Mouse (Mus musculus): ENCODE results near the gene Cenpl. TPM values are rescaled to one million over a fixed set of nuclear protein-coding genes. Genes with fewer than 3 reads are reported as not detected.
A peak's percentile ranks its signal among the peaks of the same experiment; 100 is the strongest.

The Cenpl gene
- total and polyA plus RNA-seq, 3 experiments = 4.5 to 20.6 (median 9.0) TPM

DNA sequence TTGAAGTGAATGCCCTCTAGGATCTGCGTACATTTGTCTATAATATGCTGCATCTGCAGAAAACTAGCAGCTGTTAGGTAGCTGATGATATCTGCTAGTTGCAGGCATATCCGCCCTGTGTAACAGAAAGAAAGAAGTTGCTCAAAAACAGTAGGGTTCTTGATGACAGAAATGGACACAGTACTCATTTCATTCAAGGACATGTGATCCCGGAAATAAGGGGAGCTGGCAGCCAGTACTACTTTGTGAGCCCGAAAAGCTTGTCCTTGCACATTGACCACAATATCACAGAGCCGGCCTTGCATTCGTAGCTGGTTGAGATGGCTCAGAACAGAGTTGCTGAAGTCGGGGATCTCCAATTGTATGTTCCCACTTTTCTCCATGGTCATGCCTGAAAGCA lies 38.2 kb upstream of the Cenpl start:
- peaks cover 18% of the 10 kb centered on the region for H3K4me1 ChIP-seq (ENCODE audit: insufficient read depth, low read depth, low read length)
- no peak for DNase-seq (ENCODE audit: low spot score)
- no peaks in the 10 kb centered on the region for H3K9me3 ChIP-seq (replicated peaks)
- H3K27me3 ChIP-seq (ENCODE audit: insufficient read depth, low read length) = no peaks in the 10 kb centered on the region
- peaks cover 56% of the 10 kb centered on the region for H3K36me3 ChIP-seq (replicated peaks)
- H3K4me3 ChIP-seq (ENCODE audit: low read depth, low read length) = no peak overlapping the region
- TF ChIP-seq TAL1 (conservative IDR thresholded peaks at IDR 0.05; ENCODE audit: low read depth, low read length) = no peak
- TF ChIP-seq GATA1 (IDR thresholded peaks at IDR 0.05; ENCODE audit: borderline replicate concordance, low read length) = no peak
- no peak for TF ChIP-seq POLR2AphosphoS5 (IDR thresholded peaks at IDR 0.05; ENCODE audit: insufficient replicate concordance, low read depth, low read length)
- TF ChIP-seq GATA2 (IDR thresholded peaks at IDR 0.05; ENCODE audit: borderline replicate concordance, low read depth, low read length) = no peak
- no peak for TF ChIP-seq CTCF (IDR thresholded peaks at IDR 0.05; ENCODE audit: low read depth, low read length)
- no peak for ATAC-seq (ENCODE audit: extremely low read depth, insufficient number of reproducible peaks, low FRiP score, poor library complexity, severe bottlenecking)

DNA sequence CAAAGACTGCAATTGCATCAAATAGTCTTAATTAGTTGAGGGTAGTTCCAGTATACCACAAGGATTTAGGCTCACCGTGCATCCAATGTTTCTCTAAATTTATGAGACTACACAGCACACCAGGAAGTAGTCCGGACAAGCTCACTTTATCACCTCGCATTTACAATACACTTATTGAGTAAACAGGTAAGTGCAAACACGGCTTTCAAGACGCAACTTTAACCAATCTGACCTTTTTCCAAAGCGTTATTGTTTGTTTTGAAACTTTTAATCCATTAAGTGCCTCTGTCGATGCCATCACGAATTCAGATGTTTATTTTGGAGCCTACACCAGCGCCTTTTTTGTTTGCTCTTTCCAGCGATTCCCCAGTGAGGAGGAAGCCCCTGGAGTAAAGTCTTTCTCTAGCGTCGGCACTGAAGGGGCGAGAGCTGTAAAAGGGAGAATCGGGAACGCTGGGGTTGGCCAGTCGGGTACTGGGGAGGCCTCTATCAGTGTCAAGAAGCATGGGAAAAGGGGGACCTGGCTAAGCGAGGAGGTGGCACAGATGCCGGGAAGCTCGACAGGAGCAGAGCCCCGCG lies 36.6 kb upstream of the Cenpl start:
- ATAC-seq (ENCODE audit: extremely low read depth, insufficient number of reproducible peaks, low FRiP score, poor library complexity, severe bottlenecking) (no peak), DNase-seq (ENCODE audit: low spot score) (no peak)
- Histone ChIP-seq H3K9me3 (replicated peaks) (no peaks in the 10 kb centered on the region), H3K4me1 (ENCODE audit: insufficient read depth, low read depth, low read length) (peaks cover 24% of the 10 kb centered on the region), H3K36me3 (replicated peaks) (peaks cover 64% of the 10 kb centered on the region), H3K4me3 (ENCODE audit: low read depth, low read length) (peak overlapping the region; percentile 91), H3K27me3 (ENCODE audit: insufficient read depth, low read length) (no peaks in the 10 kb centered on the region)
- no peak for TF ChIP-seq GATA2 (IDR thresholded peaks at IDR 0.05; ENCODE audit: borderline replicate concordance, low read depth, low read length)
- no peak for TF ChIP-seq POLR2AphosphoS5 (IDR thresholded peaks at IDR 0.05; ENCODE audit: insufficient replicate concordance, low read depth, low read length)
- TF ChIP-seq GATA1 (IDR thresholded peaks at IDR 0.05; ENCODE audit: borderline replicate concordance, low read length) = no peak
- TF ChIP-seq TAL1 (conservative IDR thresholded peaks at IDR 0.05; ENCODE audit: low read depth, low read length) = no peak
- no peak for TF ChIP-seq CTCF (IDR thresholded peaks at IDR 0.05; ENCODE audit: low read depth, low read length)

DNA sequence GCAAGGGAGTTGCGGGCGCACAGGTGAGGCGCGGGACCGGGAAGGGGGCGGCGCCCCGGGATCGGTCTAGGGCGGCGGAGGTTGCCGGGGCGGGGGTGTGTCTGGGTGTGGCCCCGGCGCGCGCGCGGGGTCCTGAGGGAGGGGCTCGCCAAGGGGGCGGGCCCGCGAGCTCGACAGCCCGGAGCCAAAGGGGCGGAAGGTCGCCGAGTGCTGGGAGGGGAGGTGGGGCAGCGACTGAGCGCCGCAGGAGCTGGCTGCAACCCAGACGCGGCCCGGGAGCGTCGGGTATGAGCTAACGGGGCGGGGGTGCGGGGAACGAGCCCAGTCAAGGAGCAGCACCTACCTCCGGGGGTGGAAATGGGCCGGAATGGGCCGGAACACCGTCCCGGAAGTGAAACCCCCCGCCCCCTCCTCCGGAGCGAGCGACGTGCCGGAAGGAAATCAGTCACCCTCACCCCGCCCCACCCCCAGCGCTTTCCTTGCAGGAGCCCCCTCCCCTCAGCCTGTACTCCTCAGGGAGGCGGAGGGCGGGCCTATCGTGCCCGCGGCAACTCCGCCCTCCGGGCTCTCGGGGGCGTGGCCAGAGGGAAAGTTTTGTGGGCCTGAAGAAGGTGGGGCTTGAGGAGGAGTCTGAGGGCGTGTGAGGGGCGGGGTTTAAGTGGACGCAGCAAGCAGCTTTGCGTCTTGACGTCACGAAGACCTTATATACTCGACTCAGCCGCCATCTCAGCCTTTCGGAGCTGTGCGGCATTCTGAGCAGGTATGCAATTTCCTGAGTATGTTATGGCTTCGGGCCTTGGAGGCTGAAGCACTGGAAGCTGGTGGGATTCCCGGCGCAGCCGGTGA lies 35.9 kb upstream of the Cenpl start, which contains the start of gene Zbtb37:
Zbtb37 (minus strand) TSS at position 415 of the 846 bp plus-strand sequence.
- Histone ChIP-seq H3K4me1 (ENCODE audit: insufficient read depth, low read depth, low read length) (peaks cover 30% of the 10 kb centered on the region), H3K4me3 (ENCODE audit: low read depth, low read length) (peak within 1 kb of the TSS; percentile 91), H3K27me3 (ENCODE audit: insufficient read depth, low read length) (no peaks in the 10 kb centered on the region), H3K36me3 (replicated peaks) (peaks cover 66% of the 10 kb centered on the region), H3K9me3 (replicated peaks) (no peaks in the 10 kb centered on the region)
- TF ChIP-seq POLR2AphosphoS5 (IDR thresholded peaks at IDR 0.05; ENCODE audit: insufficient replicate concordance, low read depth, low read length) (peak; percentile 99; the same call in 1 of the 2 replicates), GATA1 (IDR thresholded peaks at IDR 0.05; ENCODE audit: borderline replicate concordance, low read length) (no peak)
- ATAC-seq (ENCODE audit: extremely low read depth, insufficient number of reproducible peaks, low FRiP score, poor library complexity, severe bottlenecking) (peak; percentile 69), DNase-seq (ENCODE audit: low spot score) (peak; percentile 63)

DNA sequence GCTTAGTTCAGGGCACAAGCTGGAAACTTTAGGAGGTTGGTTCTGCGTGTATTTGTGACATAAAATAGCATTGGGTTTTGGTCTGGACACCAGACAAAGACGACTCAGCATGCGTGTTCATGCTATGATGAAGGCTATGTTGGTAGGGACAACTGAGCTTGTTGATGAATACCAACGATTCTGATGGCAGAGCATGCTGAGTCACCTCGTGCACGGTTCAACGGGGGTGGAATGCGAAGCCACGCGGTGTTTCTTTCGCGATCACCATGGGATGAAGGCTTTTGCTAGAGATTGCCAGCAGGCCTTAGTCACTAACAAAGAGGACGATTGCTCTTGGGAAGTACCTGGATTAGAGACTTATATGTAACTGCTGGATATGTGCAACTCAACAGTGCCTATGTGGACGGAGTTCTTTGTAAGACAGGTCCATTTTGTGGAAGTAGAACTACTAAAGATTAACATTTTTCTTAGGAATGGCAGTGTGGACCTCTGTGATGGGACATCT lies 35.2 kb upstream of the Cenpl start:
- no peaks in the 10 kb centered on the region for H3K9me3 ChIP-seq (replicated peaks)
- TF ChIP-seq CTCF (IDR thresholded peaks at IDR 0.05; ENCODE audit: low read depth, low read length) = no peak
- TF ChIP-seq POLR2AphosphoS5 (IDR thresholded peaks at IDR 0.05; ENCODE audit: insufficient replicate concordance, low read depth, low read length) = peak; percentile 93
- DNase-seq (ENCODE audit: low spot score) (no peak), ATAC-seq (ENCODE audit: extremely low read depth, insufficient number of reproducible peaks, low FRiP score, poor library complexity, severe bottlenecking) (no peak)
- peaks cover 67% of the 10 kb centered on the region for H3K36me3 ChIP-seq (replicated peaks)
- peak overlapping the region; percentile 91 for H3K4me3 ChIP-seq (ENCODE audit: low read depth, low read length)
- H3K4me1 ChIP-seq (ENCODE audit: insufficient read depth, low read depth, low read length) = peaks cover 35% of the 10 kb centered on the region
- H3K27me3 ChIP-seq (ENCODE audit: insufficient read depth, low read length) = no peaks in the 10 kb centered on the region

DNA sequence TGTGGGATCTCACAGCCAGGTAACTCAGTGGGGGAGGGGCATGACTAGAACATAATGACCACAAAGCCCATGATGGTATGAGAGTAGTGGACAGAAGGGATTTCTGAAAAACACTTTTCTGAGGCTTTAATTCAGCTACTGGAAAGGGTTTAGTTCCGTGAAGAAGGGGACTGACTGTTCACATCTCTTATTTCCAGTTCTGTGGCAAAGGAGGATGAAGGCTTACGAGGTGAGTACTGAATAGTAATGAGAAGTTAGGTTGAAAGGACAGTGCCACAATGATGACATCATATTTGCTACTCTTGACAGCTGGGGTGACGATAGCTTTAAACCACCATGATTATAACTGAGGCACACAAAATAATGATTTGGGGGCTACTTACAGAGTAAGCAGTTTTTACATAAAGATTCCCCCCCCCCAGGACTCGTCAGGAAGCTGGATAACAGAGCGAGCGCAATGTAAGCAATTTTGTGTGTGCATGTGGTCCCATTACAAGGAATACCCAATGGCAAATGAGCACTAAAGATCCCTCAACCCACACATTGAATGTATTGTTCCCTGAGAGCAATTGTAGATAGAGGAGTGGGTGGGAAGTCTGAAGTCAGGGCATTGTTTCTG lies 34.6 kb upstream of the Cenpl start:
- Histone ChIP-seq H3K36me3 (replicated peaks) (peaks cover 63% of the 10 kb centered on the region), H3K4me1 (ENCODE audit: insufficient read depth, low read depth, low read length) (peaks cover 35% of the 10 kb centered on the region), H3K4me3 (ENCODE audit: low read depth, low read length) (peak overlapping the region; percentile 91), H3K27me3 (ENCODE audit: insufficient read depth, low read length) (no peaks in the 10 kb centered on the region), H3K9me3 (replicated peaks) (no peaks in the 10 kb centered on the region)
- DNase-seq (ENCODE audit: low spot score) (no peak), ATAC-seq (ENCODE audit: extremely low read depth, insufficient number of reproducible peaks, low FRiP score, poor library complexity, severe bottlenecking) (no peak)
- TF ChIP-seq TAL1 (conservative IDR thresholded peaks at IDR 0.05; ENCODE audit: low read depth, low read length) (no peak), GATA1 (IDR thresholded peaks at IDR 0.05; ENCODE audit: borderline replicate concordance, low read length) (no peak), GATA2 (IDR thresholded peaks at IDR 0.05; ENCODE audit: borderline replicate concordance, low read depth, low read length) (no peak), POLR2AphosphoS5 (IDR thresholded peaks at IDR 0.05; ENCODE audit: insufficient replicate concordance, low read depth, low read length) (0 out of 2 replicates have a peak, but pooled peaks have one; percentile 90)

DNA sequence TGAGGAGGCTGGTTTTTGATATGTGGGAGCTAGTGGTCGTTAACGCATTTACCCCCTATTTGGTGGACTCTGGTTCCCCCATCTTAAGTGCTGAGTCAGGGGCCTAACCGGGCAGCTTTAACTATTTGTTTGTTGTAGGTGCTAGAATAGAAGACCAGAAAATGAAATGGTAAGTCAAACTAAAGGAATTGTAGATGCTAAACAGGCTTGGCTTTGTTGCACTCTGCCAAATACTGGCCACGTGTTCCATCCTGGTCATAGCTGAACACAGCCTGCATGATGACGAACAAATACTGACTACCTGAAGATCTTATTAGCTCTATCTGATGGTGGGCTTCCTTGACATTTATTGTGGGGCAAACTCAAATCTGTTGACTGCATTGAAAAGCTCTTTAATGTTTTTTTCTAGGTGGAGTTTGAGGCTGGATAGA lies 34.1 kb upstream of the Cenpl start:
- DNase-seq (ENCODE audit: low spot score) (no peak), ATAC-seq (ENCODE audit: extremely low read depth, insufficient number of reproducible peaks, low FRiP score, poor library complexity, severe bottlenecking) (no peak)
- Histone ChIP-seq H3K27me3 (ENCODE audit: insufficient read depth, low read length) (no peaks in the 10 kb centered on the region), H3K9me3 (replicated peaks) (no peaks in the 10 kb centered on the region), H3K4me3 (ENCODE audit: low read depth, low read length) (peak overlapping the region; percentile 91), H3K36me3 (replicated peaks) (peaks cover 60% of the 10 kb centered on the region), H3K4me1 (ENCODE audit: insufficient read depth, low read depth, low read length) (peaks cover 35% of the 10 kb centered on the region)
- TF ChIP-seq POLR2AphosphoS5 (IDR thresholded peaks at IDR 0.05; ENCODE audit: insufficient replicate concordance, low read depth, low read length) (peak; percentile 71; the same call in 1 of the 2 replicates), GATA2 (IDR thresholded peaks at IDR 0.05; ENCODE audit: borderline replicate concordance, low read depth, low read length) (no peak), CTCF (IDR thresholded peaks at IDR 0.05; ENCODE audit: low read depth, low read length) (no peak), GATA1 (IDR thresholded peaks at IDR 0.05; ENCODE audit: borderline replicate concordance, low read length) (no peak), TAL1 (conservative IDR thresholded peaks at IDR 0.05; ENCODE audit: low read depth, low read length) (no peak)
